Mouse (Mus musculus) c-Kit-positive CD71-negative TER-119-negative erythroid progenitor cells, embryonic 14.5 days (primary cell): Measurements from ENCODE around the gene Parp4.

Experiments
- DNase-seq: peaks from one replicate; pipeline ENCODE4 v3.0.0-alpha.2; 2013; ENCODE audit warnings: low read depth

The Parp4 gene

DNA sequence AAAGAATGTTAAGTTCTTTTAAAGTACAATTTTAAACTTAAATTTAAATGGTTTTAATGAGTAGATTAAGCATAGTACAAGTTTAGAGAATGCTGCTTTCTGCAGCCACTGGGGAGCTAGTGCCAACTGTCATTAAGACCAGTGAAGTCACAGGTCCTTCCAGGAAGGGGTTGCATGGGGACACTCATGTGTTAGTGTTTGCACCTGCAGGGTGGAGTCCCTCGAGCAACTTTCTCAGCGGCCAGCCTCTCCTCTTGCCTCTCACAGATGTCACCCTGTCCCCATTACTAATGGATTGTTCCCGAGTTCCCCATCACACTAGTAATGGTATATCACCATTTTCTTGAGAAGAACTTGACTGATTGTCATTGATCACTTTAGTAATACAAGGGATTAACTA is 37.8 kb downstream of the Parp4 start:
- DNase-seq = no peak

DNA sequence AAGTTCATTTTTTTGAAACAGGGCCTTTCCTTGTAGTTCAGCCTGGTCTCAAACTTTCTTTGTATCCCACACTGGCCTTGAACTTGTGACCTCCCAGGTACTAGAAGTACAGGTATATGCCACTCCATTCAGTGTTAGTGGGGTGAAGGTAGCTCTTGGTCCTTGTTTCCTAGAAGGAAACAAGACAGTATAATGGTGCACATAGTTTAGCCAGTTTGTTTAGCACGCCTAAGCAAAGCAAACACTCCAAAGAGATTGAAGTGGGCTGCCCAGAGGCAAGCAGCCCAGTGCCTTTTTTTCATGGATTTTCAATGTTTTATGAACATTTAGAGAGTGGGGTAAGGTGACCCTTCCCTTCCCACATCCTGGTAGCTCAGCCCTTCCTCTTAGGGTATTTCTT is 42.1 kb downstream of the Parp4 start:
- DNase-seq = no peak

DNA sequence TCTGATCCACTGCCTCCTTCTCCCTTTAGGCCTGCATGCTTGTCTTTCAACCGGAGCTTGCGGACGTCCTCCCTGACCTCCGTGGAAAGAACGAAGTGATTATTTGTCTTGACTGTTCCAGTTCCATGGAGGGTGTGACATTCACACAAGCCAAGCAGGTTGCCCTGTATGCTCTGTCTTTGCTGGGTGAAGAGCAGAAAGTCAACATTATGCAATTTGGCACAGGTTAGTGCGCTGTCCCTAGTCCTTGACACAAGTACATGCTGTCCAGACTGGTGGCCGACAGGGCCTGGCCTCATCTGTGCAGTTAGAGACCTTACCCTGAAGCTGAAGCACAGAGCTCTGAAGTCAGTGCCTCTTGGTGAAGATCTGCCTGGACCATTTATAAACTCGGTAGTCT is 45.0 kb downstream of the Parp4 start:
- no peak for DNase-seq

DNA sequence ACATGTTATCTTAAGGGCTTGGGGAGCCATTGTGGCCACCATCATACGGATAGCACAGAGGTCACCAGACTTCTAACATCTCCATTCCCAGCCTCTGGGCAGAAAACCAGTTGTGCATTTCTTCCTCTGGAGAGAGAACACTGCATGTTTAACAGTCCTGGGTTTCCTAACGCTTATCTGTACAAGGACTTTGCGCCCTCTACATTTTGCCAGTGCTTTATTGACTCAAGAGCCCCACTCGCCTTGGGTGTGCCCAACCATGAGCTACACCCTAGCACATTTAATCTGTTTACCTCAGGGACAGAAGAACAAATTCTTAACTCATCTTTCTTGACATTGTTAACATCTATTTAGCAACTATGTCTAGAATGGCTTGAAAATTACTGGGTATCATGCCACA is 50.8 kb downstream of the Parp4 start:
- DNase-seq = no peak

DNA sequence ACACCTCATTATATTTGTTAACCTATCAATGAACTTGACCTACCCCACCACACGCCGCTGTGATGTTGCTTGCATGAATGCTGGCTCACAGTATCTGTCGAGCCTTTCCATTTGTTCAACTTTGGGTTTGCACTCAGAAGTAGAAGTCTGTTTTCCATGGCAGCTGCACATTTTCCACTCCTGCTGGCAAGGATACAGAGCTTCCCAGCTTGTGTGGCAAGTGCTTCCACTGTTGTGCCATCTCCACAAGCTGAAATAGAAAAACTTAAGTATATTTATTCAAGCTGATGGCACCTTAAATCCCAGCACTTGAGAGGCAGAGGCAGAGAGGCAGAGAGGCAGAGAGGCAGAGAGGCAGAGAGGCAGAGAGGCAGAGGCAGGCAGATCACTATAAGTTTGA is 52.9 kb downstream of the Parp4 start:
- DNase-seq = no peak

DNA sequence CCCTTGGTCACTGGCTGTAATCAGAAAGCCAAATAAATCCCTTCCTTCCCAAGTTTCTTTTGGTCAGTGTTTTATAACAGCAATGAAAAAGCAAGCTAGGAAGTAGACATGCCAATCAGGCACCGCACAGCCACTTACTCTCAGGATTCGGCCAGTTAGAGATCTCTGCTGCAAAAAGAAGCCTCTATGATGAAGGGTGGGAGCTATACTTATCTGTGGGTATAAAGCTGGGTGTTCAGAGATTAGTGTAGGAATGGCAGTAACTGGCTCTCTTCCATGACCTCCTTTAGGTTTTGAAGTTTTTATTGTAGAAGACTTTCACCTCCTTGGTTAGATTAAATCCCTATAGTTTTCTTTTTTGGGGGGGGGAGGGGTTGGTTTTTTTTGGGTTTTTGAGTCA is 55.7 kb downstream of the Parp4 start:
- DNase-seq = no peak

DNA sequence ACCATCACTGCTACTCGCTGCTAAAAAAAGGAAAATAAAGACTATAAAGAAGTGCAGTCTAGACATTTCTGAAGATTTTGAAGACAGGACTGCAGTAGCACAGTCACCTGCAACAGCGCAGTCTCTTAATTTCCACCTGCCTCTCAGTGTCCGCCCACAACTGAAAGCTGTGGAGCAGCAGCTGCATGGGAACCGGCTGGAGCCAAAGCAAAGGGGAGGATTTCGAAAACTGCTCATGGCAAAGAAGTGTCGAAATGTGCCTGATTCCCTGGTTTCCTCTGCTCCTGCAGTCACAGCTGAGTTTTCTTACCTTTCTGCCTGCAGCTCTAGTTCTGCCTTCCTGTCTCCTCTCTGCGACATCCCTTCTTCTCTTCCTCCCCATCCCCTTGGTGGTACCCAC is 71.8 kb downstream of the Parp4 start:
- no peak for DNase-seq

DNA sequence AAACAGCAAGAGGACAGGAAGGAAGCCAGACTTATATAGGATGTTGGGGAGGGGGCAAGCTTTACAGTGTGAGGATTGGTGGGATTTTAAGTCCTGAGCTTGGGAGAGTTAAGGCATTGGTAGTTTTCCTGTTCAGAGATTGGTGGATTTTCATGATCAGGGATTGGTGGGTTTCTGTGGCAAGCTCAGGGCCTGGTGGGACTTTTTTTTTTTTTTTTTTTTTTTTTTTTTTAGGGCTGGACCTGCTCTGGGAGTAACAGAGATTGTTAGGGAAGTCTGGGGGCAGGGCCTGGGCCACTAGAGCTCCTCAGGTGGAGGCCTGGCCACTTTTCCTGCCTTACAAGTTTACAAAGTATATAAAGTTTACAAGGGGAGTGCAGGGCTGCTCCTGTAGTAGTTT is 74.0 kb downstream of the Parp4 start:
- no peak for DNase-seq

DNA sequence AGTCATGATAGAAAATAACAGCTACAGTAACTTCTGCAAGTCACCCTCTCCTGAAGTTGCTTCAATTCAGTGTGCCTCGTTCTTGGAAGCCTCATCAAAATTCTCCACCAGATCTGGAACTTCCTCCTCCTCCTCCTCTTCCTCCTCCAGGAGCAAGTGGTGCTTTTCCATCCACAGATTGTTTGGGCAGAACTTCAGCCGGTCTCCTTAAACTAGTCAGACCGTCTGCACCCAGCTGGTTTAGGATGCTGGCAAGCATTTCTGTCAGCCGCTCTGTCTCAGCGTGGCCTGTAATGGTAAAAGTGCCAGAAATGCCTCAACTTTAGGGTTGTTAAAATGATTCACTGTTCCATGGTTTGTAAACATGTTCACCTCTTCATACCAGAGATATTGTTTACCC is 90.2 kb downstream of the Parp4 start:
- no peak for DNase-seq

DNA sequence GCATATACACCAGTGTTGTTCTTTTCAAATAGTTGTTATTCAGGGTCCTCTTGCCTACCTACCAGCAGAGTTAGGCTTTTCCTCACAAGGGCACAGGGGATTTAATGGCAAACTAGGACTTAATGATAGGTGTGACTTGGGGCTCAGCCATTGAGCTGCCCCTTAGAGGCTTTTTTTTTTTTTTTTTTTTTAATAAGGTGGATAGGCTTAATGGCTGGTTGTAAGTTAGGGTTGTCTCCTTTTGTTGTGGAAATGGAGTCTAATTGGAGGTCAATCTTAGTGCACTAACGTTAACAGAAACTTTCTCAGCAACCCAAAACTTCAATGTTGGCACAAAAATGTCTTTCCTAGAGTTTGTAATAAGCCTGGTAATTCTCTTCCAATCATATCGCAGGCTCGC is 91.5 kb downstream of the Parp4 start:
- no peak for DNase-seq

DNA sequence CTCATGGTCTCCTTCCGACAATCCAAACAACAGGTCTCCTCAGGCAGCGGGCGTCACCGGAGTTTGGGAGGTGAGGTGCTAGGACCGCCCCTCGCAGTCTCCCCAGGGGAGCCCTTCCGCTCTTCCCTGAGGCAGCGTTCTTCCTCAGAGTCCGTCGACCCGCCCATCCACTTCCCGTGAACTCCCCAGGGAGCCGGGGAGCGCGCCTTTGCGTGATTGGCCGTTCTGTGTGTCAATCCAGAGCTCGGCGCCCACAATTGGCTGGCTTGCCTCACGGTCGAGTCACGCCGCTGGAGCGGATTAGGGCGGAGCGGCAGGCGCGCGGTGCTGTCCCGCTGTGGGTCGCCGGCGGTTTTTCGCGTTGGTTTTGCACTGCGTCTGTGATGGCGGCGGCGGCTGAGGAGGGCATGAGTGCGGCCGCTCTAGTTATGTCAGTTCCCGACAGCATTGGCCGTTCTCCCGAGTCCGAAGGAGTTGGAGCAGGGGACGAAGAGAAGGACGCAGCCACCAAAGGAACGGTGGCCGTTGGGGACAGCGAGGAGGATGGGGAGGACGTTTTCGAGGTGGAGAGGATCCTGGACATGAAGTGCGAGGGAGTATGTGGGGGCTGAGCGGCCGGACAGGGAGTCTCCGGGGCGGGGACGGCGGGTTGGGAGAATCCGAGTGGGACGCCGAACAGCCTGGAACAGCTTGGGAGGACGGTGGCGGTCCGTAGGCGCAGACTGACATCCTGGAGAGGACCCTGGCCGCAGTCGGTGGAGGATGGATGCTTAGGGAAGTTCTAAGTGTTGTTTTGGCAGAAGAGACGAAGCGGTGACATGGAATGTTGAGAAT is 92.8 kb downstream of the Parp4 start, which contains the start of gene Mphosph8:
Gene Mphosph8, plus strand, starts transcription at position 280 of the 834 bp plus-strand sequence.
- peak; percentile 99 for DNase-seq

DNA sequence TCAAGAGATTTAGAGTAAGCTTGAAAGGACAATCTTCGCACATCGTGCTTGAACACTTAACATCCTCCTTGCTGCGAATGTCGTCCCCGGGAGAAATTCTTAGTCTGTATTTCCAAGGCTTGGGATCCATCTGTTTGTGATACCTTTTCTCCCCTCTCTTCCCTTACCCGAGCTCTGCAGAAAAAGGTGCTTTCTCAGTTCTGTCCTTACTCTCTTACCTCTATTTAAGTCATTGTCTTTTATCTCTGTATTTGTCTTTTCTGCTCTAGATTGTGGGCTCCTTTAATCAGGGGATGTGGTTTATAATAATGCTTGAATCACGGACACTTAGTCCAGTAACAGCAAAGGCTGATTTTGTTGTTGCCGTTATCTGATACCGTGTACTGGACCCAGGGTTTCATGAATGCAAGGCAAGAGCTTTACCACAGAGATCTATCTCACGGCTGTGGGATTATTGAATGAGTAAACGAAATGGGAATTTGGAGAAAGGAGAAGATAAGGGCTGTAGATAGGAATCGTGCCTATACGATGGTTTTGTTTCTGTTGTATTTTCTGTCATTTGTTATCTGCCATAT is 93.7 kb downstream of the Parp4 start:
- DNase-seq = no peak

DNA sequence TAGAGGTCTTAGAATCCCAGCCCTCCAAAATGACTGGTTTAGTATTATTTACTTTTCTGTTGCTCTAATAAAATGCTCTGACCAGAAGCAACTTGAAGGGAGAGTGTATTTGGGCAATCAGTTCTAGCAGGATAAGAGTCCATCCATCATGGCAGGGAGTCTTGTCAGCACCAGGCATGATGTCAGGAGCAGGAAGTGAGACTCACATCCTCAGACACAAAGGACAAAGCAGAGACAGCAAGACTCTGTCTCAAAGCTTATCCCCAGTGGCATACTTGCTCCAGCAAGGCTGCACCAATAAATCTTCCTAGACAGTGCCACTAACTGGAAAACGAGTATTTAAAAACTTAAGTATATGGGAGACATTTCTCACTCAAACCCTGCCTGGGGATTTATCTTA is 110.0 kb downstream of the Parp4 start:
- DNase-seq = no peak

DNA sequence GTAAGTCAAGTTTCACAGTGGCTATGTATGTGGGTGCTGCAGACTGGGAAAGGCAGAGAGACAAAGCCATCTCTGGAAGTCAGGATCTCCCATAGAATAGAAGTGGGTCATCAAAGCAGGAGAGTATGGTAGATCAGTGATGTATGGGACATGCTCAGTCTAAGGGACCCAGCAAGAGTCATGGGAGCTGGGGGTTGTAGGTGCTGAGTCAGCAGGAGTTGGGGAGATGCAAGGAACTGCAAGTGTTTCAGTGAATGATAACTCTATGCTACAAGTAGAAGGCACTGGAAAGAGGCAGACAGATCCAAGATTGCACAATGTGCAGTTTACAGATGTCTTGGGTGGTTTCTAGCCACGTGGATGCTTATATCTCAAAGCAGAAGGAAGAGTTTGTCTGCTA is 113.7 kb downstream of the Parp4 start:
- no peak for DNase-seq

DNA sequence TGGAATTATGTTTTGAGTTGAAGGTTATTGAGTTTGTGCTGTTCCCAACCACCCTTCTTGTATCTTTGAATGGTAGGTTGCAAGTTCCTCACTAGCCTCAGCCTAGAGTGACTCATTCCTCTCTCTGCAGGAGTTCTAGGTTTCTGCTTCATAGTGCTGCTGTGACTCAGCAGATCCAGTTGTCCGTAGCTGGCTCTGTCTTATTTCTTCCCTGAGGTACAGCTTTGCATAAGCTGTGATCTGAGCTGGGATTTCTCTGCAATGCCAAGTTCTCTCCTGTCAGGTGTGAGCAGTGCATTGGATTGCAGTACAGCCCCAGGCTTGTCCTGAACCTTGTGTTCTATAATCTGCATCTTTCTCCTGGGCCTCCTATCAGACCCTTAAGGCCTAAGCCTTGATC is 114.3 kb downstream of the Parp4 start:
- DNase-seq = no peak

DNA sequence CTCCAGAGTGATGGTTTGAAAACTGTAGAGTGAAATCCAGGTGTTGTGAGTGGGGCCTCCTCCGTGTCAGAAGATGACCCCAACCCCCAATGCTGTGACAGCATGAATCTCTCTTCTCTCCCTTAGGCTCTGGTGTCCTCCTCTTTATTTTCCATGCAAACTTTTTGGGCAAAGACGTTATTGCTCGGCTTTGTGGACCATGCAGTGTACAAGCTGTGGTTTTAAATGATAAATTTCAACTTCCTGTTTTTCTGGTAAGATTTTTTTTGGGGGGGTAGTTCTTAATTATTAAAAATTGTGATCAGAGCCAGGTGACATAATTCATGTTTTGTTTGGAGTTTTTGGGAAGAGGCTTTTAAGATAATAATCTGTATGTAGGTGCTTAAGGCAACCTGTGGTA is 120.1 kb downstream of the Parp4 start:
- no peak for DNase-seq

DNA sequence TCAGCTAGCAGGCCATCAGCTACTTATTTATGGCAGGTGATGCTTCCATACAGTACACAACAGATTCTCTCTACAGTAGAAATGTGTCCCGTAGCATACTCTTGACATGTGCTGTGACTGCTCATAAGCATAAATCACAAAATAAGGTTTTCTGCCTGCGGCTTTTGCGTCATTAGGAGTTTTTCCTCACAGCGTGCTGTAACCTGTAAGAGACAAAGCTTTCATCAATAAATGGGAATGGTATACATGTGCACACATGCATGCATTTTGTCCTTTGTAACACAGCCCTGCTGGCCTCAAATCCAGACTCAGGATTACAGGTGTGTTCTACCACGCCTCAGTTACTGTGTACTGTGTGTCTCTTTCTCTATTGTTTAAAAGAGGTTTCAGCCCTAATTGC is 122.4 kb downstream of the Parp4 start:
- no peak for DNase-seq

DNA sequence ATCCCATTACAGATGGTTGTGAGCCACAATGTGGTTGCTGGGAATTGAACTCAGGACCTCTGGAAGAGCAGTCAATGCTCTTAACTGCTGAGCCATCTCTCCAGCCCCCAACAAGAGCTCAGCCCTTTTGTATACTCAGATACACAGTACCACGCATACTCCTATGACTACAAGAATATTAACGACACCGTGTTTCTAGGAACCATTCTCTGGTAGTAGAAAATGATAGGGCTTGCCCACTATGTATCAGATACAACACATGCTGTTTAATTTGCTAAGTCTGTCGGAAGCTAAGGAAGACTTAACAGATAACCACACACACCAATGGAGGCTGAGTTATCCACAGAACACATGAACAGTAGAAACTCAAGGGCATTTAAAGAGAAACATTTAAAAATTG is 127.2 kb downstream of the Parp4 start:
- DNase-seq = peak; percentile 17

DNA sequence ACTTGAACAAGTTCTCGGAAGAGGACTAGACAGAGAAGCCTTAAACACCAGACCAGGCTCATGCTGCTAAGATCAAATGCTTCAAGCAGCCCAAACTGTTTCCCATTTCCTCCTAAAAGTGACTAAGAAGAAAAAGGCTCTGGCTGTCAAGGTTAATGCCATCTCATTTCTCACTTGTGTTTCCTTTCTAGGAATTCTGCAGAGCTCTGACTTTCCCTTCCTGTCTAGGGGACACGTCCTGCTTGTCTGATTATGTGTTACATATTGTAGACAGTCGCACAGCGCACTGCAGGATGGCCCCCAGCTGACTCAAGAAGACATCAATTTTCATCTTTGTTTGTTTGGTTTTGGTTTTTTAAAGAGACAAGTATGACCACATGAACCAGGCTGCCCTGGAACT is 130.3 kb downstream of the Parp4 start:
- no peak for DNase-seq
